Comparison of ENCODE assay signal across 12 mouse cellular contexts in the genomic region with DNA sequence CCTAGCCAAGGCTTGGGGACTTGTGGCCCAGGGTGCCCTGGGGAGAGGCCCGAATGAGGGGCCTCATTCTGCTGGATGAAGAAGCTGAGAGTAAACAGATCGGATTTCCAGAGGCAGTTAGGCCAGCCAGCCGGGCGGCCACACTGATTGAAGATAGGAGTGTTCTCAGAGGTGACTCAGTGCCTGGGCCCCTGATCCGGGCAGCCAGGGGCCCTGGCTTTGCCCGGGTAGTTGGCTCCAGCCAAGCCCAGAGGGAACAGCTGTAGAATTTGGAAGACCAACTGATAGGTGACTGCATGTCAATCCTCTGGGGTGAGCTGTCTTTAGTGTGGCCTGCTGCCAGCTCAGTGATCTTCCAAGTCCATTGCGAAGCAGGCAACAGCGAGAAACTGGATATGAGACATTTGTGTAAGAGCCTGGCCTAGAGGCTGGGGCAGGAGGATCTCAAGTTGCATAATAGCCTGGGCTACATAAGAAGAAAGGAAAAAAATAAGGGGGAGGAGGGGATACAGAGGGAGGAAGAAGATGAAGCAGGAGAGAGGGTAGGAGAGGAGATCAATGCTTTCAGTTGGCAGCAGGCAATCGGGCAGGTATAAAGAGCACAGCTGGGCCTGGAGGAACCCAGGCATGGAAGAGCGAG. TPM values are rescaled to one million over a fixed set of nuclear protein-coding genes. Genes with fewer than 3 reads are reported as not detected.
DNase-seq lines count a peak whose midpoint lies in the region; ATAC-seq and TF ChIP-seq lines count a peak whose summit lies in the region.
"Had no signal": no experiment of that assay in that cellular context is flagged by ENCODE, and none has a peak within 500 bp of the region (broad histone marks: within the 10 kb centered on the region; RNA-seq: fewer than 3 reads in every experiment).

No protein-coding gene starts in this region.

- H3K9ac ChIP-seq in limb, embryonic 14.5 days (ENCODE audit: low read depth, low read length, severe bottlenecking), result no peak overlapping the region

- peak; percentile 14 to 63 for DNase-seq in adrenal gland, adult (ENCODE audit: inconsistent age in 2 of 2, low spot score in 1 of 2)
- DNase-seq in adrenal gland, postnatal 4 days (ENCODE audit: low spot score in 2 of 2), result no peak
- DNase-seq in adipocyte (ENCODE audit: low spot score), result peak; percentile 63
- DNase-seq in heart, adult 9 months (ENCODE audit: low spot score in 2 of 2), result peak; percentile 32 to 41
- no peak for DNase-seq in limb, embryonic 14.5 days (ENCODE audit: low spot score)
- DNase-seq in testis, postnatal 10 days (ENCODE audit: low spot score), result no peak
- no peak for DNase-seq in right cerebral cortex, postnatal 4 days
- DNase-seq in cerebellum, adult 8-10 months, result no peak
- DNase-seq: kidney, postnatal 14 days; thymus, postnatal 36 days had no signal

- WGBS in limb, embryonic 14.5 days, result 52% methylated on average over 10 of the region's 10 CpGs

- H3K4me2 ChIP-seq in limb, embryonic 14.5 days (replicated peaks; ENCODE audit: low read depth, low read length, severe bottlenecking), result no peak overlapping the region
- H3K4me2 ChIP-seq: liver, embryonic 11.5 days had no signal

- H3K4me1 ChIP-seq in limb, embryonic 14.5 days (ENCODE audit: control insufficient read depth, insufficient read depth, low read length), result no peaks in the 10 kb centered on the region

- H3K27me3 ChIP-seq in limb, embryonic 14.5 days (ENCODE audit: control insufficient read depth, insufficient read depth, low read length), result no peaks in the 10 kb centered on the region

- peaks cover 4% of the 10 kb centered on the region; the same call in 1 of the 2 replicates for H3K36me3 ChIP-seq in limb, embryonic 14.5 days (ENCODE audit: control insufficient read depth, insufficient read depth, low read length)

- H3K4me3 ChIP-seq in limb, embryonic 14.5 days (replicated peaks; ENCODE audit: low read length), result no peak overlapping the region

- TF ChIP-seq POLR2A in limb, embryonic 14.5 days (IDR thresholded peaks at IDR 0.05; ENCODE audit: borderline replicate concordance, extremely low read depth, insufficient read depth, insufficient read length), result no peak

- 0 out of 2 replicates have a peak, but pooled peaks have one; percentile 23 for ATAC-seq in limb, embryonic 14.5 days (ENCODE audit: low FRiP score, low read depth)
- ATAC-seq: forebrain, embryonic 14.5 days had no signal

- no peak overlapping the region for H3K27ac ChIP-seq in limb, embryonic 14.5 days (replicated peaks; ENCODE audit: low read depth, low read length)

- no peaks in the 10 kb centered on the region for H3K9me3 ChIP-seq in limb, embryonic 14.5 days (ENCODE audit: control insufficient read depth, low read length)

RNA-seq across cellular contexts. Expression of gene Castor2, which starts 20.1 kb away (rescaled TPM):
- 10 to 100 TPM; 16.6 to 23.7 TPM for total RNA-seq in adrenal gland, postnatal 4 days (2021)
- polyA plus RNA-seq in limb, embryonic 14.5 days (2012; rRNA removed), result 10.3 and 13.4 TPM in 2 replicates
- 10.8 and 11.5 TPM in 2 replicates for polyA plus RNA-seq in limb, embryonic 14.5 days (2014; fragmentation: Nextera tagmentation; extraction: Ambion mirVana)

RNA-seq across cellular contexts. Expression of gene Rcc1l, which starts 57.0 kb away (rescaled TPM):
- 10 to 100 TPM; 33.0 to 35.6 TPM for total RNA-seq in adrenal gland, postnatal 4 days (2021)
- 24.7 and 26.4 TPM in 2 replicates for polyA plus RNA-seq in limb, embryonic 14.5 days (2012; rRNA removed)
- polyA plus RNA-seq in limb, embryonic 14.5 days (2014; fragmentation: Nextera tagmentation; extraction: Ambion mirVana), result 30.1 and 30.4 TPM in 2 replicates

Comparison
In these comparisons a context has a peak if more than half of its experiments do, and no peak if none do; other contexts are left out.
1. DNase-seq: peak in adrenal gland, adult (2 of 2), adipocyte (single experiment) and heart, adult 9 months (2 of 2); none in adrenal gland, postnatal 4 days (0 of 2), limb, embryonic 14.5 days (single experiment), testis, postnatal 10 days (single experiment), right cerebral cortex, postnatal 4 days (single experiment) and cerebellum, adult 8-10 months (single experiment).